Mouse (Mus musculus): ENCODE results near the gene Vmn1r51. TPM values are rescaled to one million over a fixed set of nuclear protein-coding genes. Genes with fewer than 3 reads are reported as not detected.

Vmn1r51 gene
- polyA plus RNA-seq (2012; rRNA removed) = not detected in 2 replicates

GRCm38 (mm10) chr6:90122296-90122695, at the start of gene Vmn1r51:
Vmn1r51 (plus strand) TSS chr6:90122596.

GRCm38 (mm10) chr6:90078406-90078805, 44.0 kb upstream of the Vmn1r51 start, which contains the start of gene Vmn1r49:
Vmn1r49 (minus strand) TSS chr6:90078506.

GRCm38 (mm10) chr6:90101130-90101529, 21.3 kb upstream of the Vmn1r51 start, which contains the start of gene Vmn1r50:
Vmn1r50 (plus strand) TSS chr6:90101430.

GRCm38 (mm10) chr6:90174508-90174907, 52.1 kb downstream of the Vmn1r51 start, which contains the start of gene Vmn1r52:
Vmn1r52 (plus strand) TSS chr6:90174808.

Other genes with a start within 250 kb of the Vmn1r51 start
- gene Vmn1r42, start 246.2 kb upstream of the Vmn1r51 start, polyA plus RNA-seq (2012; rRNA removed) = not detected in 2 replicates
- gene Vmn1r43, start 246.2 kb upstream of the Vmn1r51 start, polyA plus RNA-seq (2012; rRNA removed) = not detected in 2 replicates
- not detected in 2 replicates for gene Vmn1r44, start 238.9 kb upstream of the Vmn1r51 start, polyA plus RNA-seq (2012; rRNA removed)
- not detected in 2 replicates for gene Vmn1r45, start 182.0 kb upstream of the Vmn1r51 start, polyA plus RNA-seq (2012; rRNA removed)
- gene Vmn1r46, start 153.3 kb upstream of the Vmn1r51 start, polyA plus RNA-seq (2012; rRNA removed) = not detected in 2 replicates
- gene Vmn1r47, start 106.4 kb upstream of the Vmn1r51 start, polyA plus RNA-seq (2012; rRNA removed) = not detected in 2 replicates
- gene Vmn1r48, start 85.8 kb upstream of the Vmn1r51 start, polyA plus RNA-seq (2012; rRNA removed) = not detected in 2 replicates
- gene Vmn1r49, start 44.1 kb upstream of the Vmn1r51 start, polyA plus RNA-seq (2012; rRNA removed) = not detected in 2 replicates
- not detected in 2 replicates for gene Vmn1r50, start 21.2 kb upstream of the Vmn1r51 start, polyA plus RNA-seq (2012; rRNA removed)
- not detected in 2 replicates for gene Vmn1r52, start 52.2 kb downstream of the Vmn1r51 start, polyA plus RNA-seq (2012; rRNA removed)
- gene V1ra8, start 80.2 kb downstream of the Vmn1r51 start, polyA plus RNA-seq (2012; rRNA removed) = not detected in 2 replicates
- 0.05 TPM in 1 of 2 replicates, not detected in the other for gene Vmn1r53, start 101.8 kb downstream of the Vmn1r51 start, polyA plus RNA-seq (2012; rRNA removed)
- gene Vmn1r54, start 123.7 kb downstream of the Vmn1r51 start, polyA plus RNA-seq (2012; rRNA removed) = not detected in 2 replicates
- not detected in 2 replicates for gene BC048671, start 178.6 kb downstream of the Vmn1r51 start, polyA plus RNA-seq (2012; rRNA removed)
- gene Chst13, start 202.6 kb downstream of the Vmn1r51 start, polyA plus RNA-seq (2012; rRNA removed) = 0.45 and 0.82 TPM in 2 replicates
- gene Uroc1, start 210.7 kb downstream of the Vmn1r51 start, polyA plus RNA-seq (2012; rRNA removed) = 0.17 and 0.23 TPM in 2 replicates
- gene Zxdc, start 246.9 kb downstream of the Vmn1r51 start, polyA plus RNA-seq (2012; rRNA removed) = 8.5 and 12.2 TPM in 2 replicates